Mouse (Mus musculus): Measurements from ENCODE around the gene Tmem253.

DNA sequence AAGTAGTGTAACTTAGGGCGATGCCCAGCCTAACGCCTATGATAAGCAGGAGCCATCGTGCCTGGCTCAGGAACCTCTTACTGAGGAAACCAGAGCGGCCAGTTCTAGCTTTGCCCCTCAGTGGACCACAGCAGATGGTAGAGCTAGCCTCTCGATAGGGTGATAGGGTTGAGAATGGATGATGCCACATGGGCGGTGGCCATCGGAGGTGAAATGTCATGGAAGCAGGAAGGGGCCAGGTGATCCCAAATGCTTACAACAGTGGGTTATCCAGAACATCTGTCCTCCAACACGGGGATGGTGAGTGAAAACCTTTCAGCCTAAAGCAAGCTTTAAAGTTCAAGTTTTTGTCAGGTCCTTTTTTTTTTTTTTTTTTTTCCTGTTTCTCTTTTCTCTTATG, 46.3 kb downstream of the Tmem253 start:
- TF ChIP-seq CTCF (IDR thresholded peaks at IDR 0.05; ENCODE audit: low read depth, low read length) (no peak), POLR2A (IDR thresholded peaks at IDR 0.05; ENCODE audit: borderline replicate concordance, low read depth, low read length) (no peak)
